Mouse (Mus musculus): ENCODE measurements around the gene Plb1. TPM values are rescaled to one million over a fixed set of nuclear protein-coding genes. Genes with fewer than 3 reads are reported as not detected.

Plb1 gene
- polyA plus RNA-seq, 1 experiment from 2014 or later, result not detected

GRCm38 (mm10) chr5:32208460-32208859 lies 24.0 kb upstream of the Plb1 start:
- no peak overlapping the region for H3K27ac ChIP-seq (replicated peaks)
- WGBS, result 83% methylated on average over 8 of the region's 8 CpGs

GRCm38 (mm10) chr5:32211011-32211410 lies 21.5 kb upstream of the Plb1 start:
- no peaks in the 10 kb centered on the region for H3K27me3 ChIP-seq
- H3K4me2 ChIP-seq, result no peak overlapping the region

More at GRCm38 (mm10) chr5:32208460-32208859, 24.0 kb upstream of the Plb1 start:
- Histone ChIP-seq H3K9ac (no peak overlapping the region), H3K4me2 (no peak overlapping the region), H3K4me1 (replicated peaks) (no peaks in the 10 kb centered on the region), H3K27me3 (no peaks in the 10 kb centered on the region), H3K36me3 (no peaks in the 10 kb centered on the region), H3K4me3 (no peak overlapping the region), H3K9me3 (no peaks in the 10 kb centered on the region)
- no peak for ATAC-seq (ENCODE audit: low FRiP score, low read depth)

GRCm38 (mm10) chr5:32213746-32214145 lies 18.8 kb upstream of the Plb1 start:
- 31% methylated on average over 4 of the region's 4 CpGs for WGBS
- no peaks in the 10 kb centered on the region for H3K4me1 ChIP-seq (replicated peaks)
- H3K4me3 ChIP-seq, result no peak overlapping the region
- H3K9ac ChIP-seq, result no peak overlapping the region
- no peaks in the 10 kb centered on the region for H3K27me3 ChIP-seq
- H3K4me2 ChIP-seq, result no peak overlapping the region
- no peak overlapping the region for H3K27ac ChIP-seq (replicated peaks)
- no peak for ATAC-seq (ENCODE audit: low FRiP score, low read depth)
- no peaks in the 10 kb centered on the region for H3K36me3 ChIP-seq
- no peaks in the 10 kb centered on the region for H3K9me3 ChIP-seq

More at GRCm38 (mm10) chr5:32211011-32211410, 21.5 kb upstream of the Plb1 start:
- H3K36me3 ChIP-seq, result no peaks in the 10 kb centered on the region
- no peak for ATAC-seq (ENCODE audit: low FRiP score, low read depth)
- H3K27ac ChIP-seq (replicated peaks), result no peak overlapping the region
- WGBS, result 70% methylated on average over 2 of the region's 2 CpGs
- no peak overlapping the region for H3K9ac ChIP-seq
- no peaks in the 10 kb centered on the region for H3K4me1 ChIP-seq (replicated peaks)
- H3K9me3 ChIP-seq, result no peaks in the 10 kb centered on the region
- H3K4me3 ChIP-seq, result no peak overlapping the region

- Histone ChIP-seq H3K4me2 (no peak overlapping the region), H3K36me3 (no peaks in the 10 kb centered on the region), H3K9me3 (no peaks in the 10 kb centered on the region), H3K9ac (no peak overlapping the region), H3K27ac (replicated peaks) (no peak overlapping the region), H3K27me3 (no peaks in the 10 kb centered on the region), H3K4me3 (no peak overlapping the region), H3K4me1 (replicated peaks) (no peaks in the 10 kb centered on the region)
- WGBS, result 76% methylated on average over 10 of the region's 10 CpGs
- ATAC-seq (ENCODE audit: low FRiP score, low read depth), result no peak
Observed at GRCm38 (mm10) chr5:32215510-32215909, 17.0 kb upstream of the Plb1 start.

- ATAC-seq (ENCODE audit: low FRiP score, low read depth), result no peak
- Histone ChIP-seq H3K4me1 (replicated peaks) (no peaks in the 10 kb centered on the region), H3K4me3 (no peak overlapping the region), H3K36me3 (no peaks in the 10 kb centered on the region), H3K27me3 (no peaks in the 10 kb centered on the region), H3K9me3 (no peaks in the 10 kb centered on the region), H3K27ac (replicated peaks) (no peak overlapping the region), H3K9ac (no peak overlapping the region), H3K4me2 (no peak overlapping the region)
- WGBS, result 67% methylated on average over 4 of the region's 4 CpGs
Observed at GRCm38 (mm10) chr5:32216465-32216864, 16.0 kb upstream of the Plb1 start.

- Histone ChIP-seq H3K9ac (no peak overlapping the region), H3K9me3 (no peaks in the 10 kb centered on the region), H3K27ac (replicated peaks) (no peak overlapping the region), H3K4me3 (no peak overlapping the region), H3K4me2 (no peak overlapping the region), H3K4me1 (replicated peaks) (no peaks in the 10 kb centered on the region), H3K27me3 (no peaks in the 10 kb centered on the region), H3K36me3 (no peaks in the 10 kb centered on the region)
- 90% methylated on average over 8 of the region's 8 CpGs for WGBS
- ATAC-seq (ENCODE audit: low FRiP score, low read depth), result no peak
Observed at GRCm38 (mm10) chr5:32217477-32217876, 15.0 kb upstream of the Plb1 start.

GRCm38 (mm10) chr5:32230372-32230771 lies 2.1 kb upstream of the Plb1 start:
- ATAC-seq (ENCODE audit: low FRiP score, low read depth), result no peak
- 38% methylated on average over 4 of the region's 4 CpGs for WGBS

GRCm38 (mm10) chr5:32239337-32239736 lies 6.8 kb downstream of the Plb1 start:
- Histone ChIP-seq H3K9me3 (no peaks in the 10 kb centered on the region), H3K4me3 (no peak overlapping the region), H3K4me1 (replicated peaks) (no peaks in the 10 kb centered on the region), H3K27me3 (no peaks in the 10 kb centered on the region), H3K9ac (no peak overlapping the region), H3K4me2 (no peak overlapping the region), H3K36me3 (no peaks in the 10 kb centered on the region), H3K27ac (replicated peaks) (no peak overlapping the region)
- no peak for ATAC-seq (ENCODE audit: low FRiP score, low read depth)
- 76% methylated on average over 2 of the region's 2 CpGs for WGBS

More at GRCm38 (mm10) chr5:32230372-32230771, 2.1 kb upstream of the Plb1 start:
- no peaks in the 10 kb centered on the region for H3K9me3 ChIP-seq
- H3K9ac ChIP-seq, result no peak overlapping the region
- H3K4me1 ChIP-seq (replicated peaks), result no peaks in the 10 kb centered on the region
- H3K27me3 ChIP-seq, result no peaks in the 10 kb centered on the region
- no peak overlapping the region for H3K4me2 ChIP-seq
- H3K36me3 ChIP-seq, result no peaks in the 10 kb centered on the region
- H3K4me3 ChIP-seq, result no peak overlapping the region
- H3K27ac ChIP-seq (replicated peaks), result no peak overlapping the region

GRCm38 (mm10) chr5:32240741-32241140 lies 8.2 kb downstream of the Plb1 start:
- no peak for ATAC-seq (ENCODE audit: low FRiP score, low read depth)
- H3K4me1 ChIP-seq (replicated peaks), result no peaks in the 10 kb centered on the region
- WGBS, result 61% methylated on average over 2 of the region's 2 CpGs
- no peak overlapping the region for H3K9ac ChIP-seq
- no peak overlapping the region for H3K27ac ChIP-seq (replicated peaks)
- no peaks in the 10 kb centered on the region for H3K27me3 ChIP-seq
- H3K4me3 ChIP-seq, result no peak overlapping the region
- no peaks in the 10 kb centered on the region for H3K9me3 ChIP-seq
- no peaks in the 10 kb centered on the region for H3K36me3 ChIP-seq
- H3K4me2 ChIP-seq, result no peak overlapping the region

GRCm38 (mm10) chr5:32243286-32243885 lies 10.9 kb downstream of the Plb1 start:
- WGBS, result 45% methylated on average over 7 of the region's 7 CpGs
- Histone ChIP-seq H3K4me1 (replicated peaks) (no peaks in the 10 kb centered on the region), H3K36me3 (no peaks in the 10 kb centered on the region), H3K4me2 (no peak overlapping the region), H3K27me3 (no peaks in the 10 kb centered on the region), H3K9me3 (no peaks in the 10 kb centered on the region), H3K4me3 (no peak overlapping the region), H3K9ac (no peak overlapping the region), H3K27ac (replicated peaks) (no peak overlapping the region)
- no peak for ATAC-seq (ENCODE audit: low FRiP score, low read depth)

- H3K27me3 ChIP-seq, result no peaks in the 10 kb centered on the region
- no peaks in the 10 kb centered on the region for H3K36me3 ChIP-seq
- no peak for ATAC-seq (ENCODE audit: low FRiP score, low read depth)
- no peak overlapping the region for H3K4me3 ChIP-seq
- H3K27ac ChIP-seq (replicated peaks), result no peak overlapping the region
- no peaks in the 10 kb centered on the region for H3K4me1 ChIP-seq (replicated peaks)
- H3K9me3 ChIP-seq, result no peaks in the 10 kb centered on the region
- no peak overlapping the region for H3K4me2 ChIP-seq
- no peak overlapping the region for H3K9ac ChIP-seq
- WGBS, result 91% methylated on average over 3 of the region's 3 CpGs
Observed at GRCm38 (mm10) chr5:32245385-32245784, 12.9 kb downstream of the Plb1 start.

- no peaks in the 10 kb centered on the region for H3K9me3 ChIP-seq
- no peak overlapping the region for H3K27ac ChIP-seq (replicated peaks)
- no peaks in the 10 kb centered on the region for H3K36me3 ChIP-seq
- 43% methylated on average over 5 of the region's 5 CpGs for WGBS
- H3K4me2 ChIP-seq, result no peak overlapping the region
- ATAC-seq (ENCODE audit: low FRiP score, low read depth), result no peak
- H3K9ac ChIP-seq, result no peak overlapping the region
- H3K27me3 ChIP-seq, result no peaks in the 10 kb centered on the region
- no peaks in the 10 kb centered on the region for H3K4me1 ChIP-seq (replicated peaks)
- H3K4me3 ChIP-seq, result no peak overlapping the region
Observed at GRCm38 (mm10) chr5:32260751-32261150, 28.2 kb downstream of the Plb1 start.

- Histone ChIP-seq H3K36me3 (no peaks in the 10 kb centered on the region), H3K4me2 (no peak overlapping the region), H3K4me1 (replicated peaks) (no peaks in the 10 kb centered on the region), H3K27ac (replicated peaks) (no peak overlapping the region), H3K9ac (no peak overlapping the region), H3K27me3 (no peaks in the 10 kb centered on the region), H3K9me3 (no peaks in the 10 kb centered on the region), H3K4me3 (no peak overlapping the region)
- 82% methylated on average over 3 of the region's 3 CpGs for WGBS
- ATAC-seq (ENCODE audit: low FRiP score, low read depth), result no peak
Observed at GRCm38 (mm10) chr5:32261251-32261650, 28.7 kb downstream of the Plb1 start.
